Mouse (Mus musculus) CH12.LX (cell line): Measurements from ENCODE around the gene Ascl2. TPM values are rescaled to one million over a fixed set of nuclear protein-coding genes. Genes with fewer than 3 reads are reported as not detected.

Experiments
- DNase-seq: peaks from one replicate; pipeline ENCODE4 v3.0.0-alpha.2; 2013; ENCODE audit errors: extremely low read depth
- H3K27ac ChIP-seq: 2 replicates; pipeline ENCODE4 v1.5.1; 2012; ENCODE audit warnings: low read depth, mild to moderate bottlenecking, control low read depth, moderate library complexity; ENCODE audit not compliant: insufficient read depth
- H3K27me3 ChIP-seq: replicated peaks from 2 replicates; pipeline ENCODE3; 2012; ENCODE audit warnings: inconsistent platforms
- H3K36me3 ChIP-seq, 2 experiments: replicated peaks in 1 of 2; 2 replicates each; pipeline versions ENCODE3 to v1.6.1; 2012; ENCODE audit warnings: inconsistent platforms in 1 of 2, low read length in 1 of 2, mild to moderate bottlenecking in 1 of 2, mixed read lengths in 1 of 2, moderate library complexity in 1 of 2; ENCODE audit not compliant: control insufficient read depth in 1 of 2, insufficient read depth in 1 of 2
- H3K4me1 ChIP-seq, 2 experiments: 2 replicates each; pipeline ENCODE4 v1.6.1; 2012; ENCODE audit warnings: inconsistent platforms in 1 of 2, moderate library complexity in 1 of 2; ENCODE audit not compliant: insufficient read depth in 2 of 2, control insufficient read depth in 1 of 2
- H3K4me2 ChIP-seq: 2 replicates; pipeline ENCODE4 v1.6.1; 2012; ENCODE audit warnings: low read depth, mild to moderate bottlenecking, control low read depth; ENCODE audit not compliant: poor library complexity, insufficient read depth, severe bottlenecking
- H3K4me3 ChIP-seq, 3 experiments: fragments of 150-350 bp in 1 of 3; sonication (generic) in 1 of 3; replicated peaks in 1 of 3; 2 replicates each; pipeline versions ENCODE3 to v1.5.1; 2011 to 2012; ENCODE audit warnings: low read depth in 2 of 3, low read length in 2 of 3, mild to moderate bottlenecking in 2 of 3, moderate library complexity in 2 of 3, control low read depth in 1 of 3, improper control_type of control experiment in 1 of 3, inconsistent platforms in 1 of 3, mixed read lengths in 1 of 3; ENCODE audit not compliant: poor library complexity in 1 of 3
- H3K79me2 ChIP-seq: replicated peaks from 2 replicates; pipeline ENCODE4 v1.6.1; 2012; ENCODE audit warnings: mild to moderate bottlenecking, moderate library complexity; ENCODE audit not compliant: control insufficient read depth, poor library complexity, insufficient read depth, severe bottlenecking; ENCODE audit errors: extremely low read depth
- H3K9ac ChIP-seq: 2 replicates; pipeline ENCODE4 v1.6.1; 2012; ENCODE audit warnings: low read depth, mild to moderate bottlenecking, control low read depth, moderate library complexity; ENCODE audit not compliant: insufficient read depth
- H3K9me3 ChIP-seq: replicated peaks from 2 replicates; pipeline ENCODE3; 2012; ENCODE audit warnings: low read length, inconsistent platforms, mixed read lengths
- CHD1 ChIP-seq: IDR thresholded peaks from 2 replicates; pipeline ENCODE4 v1.6.1; 2012; ENCODE audit warnings: low read depth, low read length, improper control_type of control experiment, inconsistent platforms
- E2F4 ChIP-seq: IDR thresholded peaks from 2 replicates; pipeline ENCODE4 v1.6.1; 2011; ENCODE audit warnings: low read depth, low read length, improper control_type of control experiment; ENCODE audit not compliant: insufficient replicate concordance
- ELF1 ChIP-seq: IDR thresholded peaks from 2 replicates; pipeline ENCODE4 v1.6.1; 2014; ENCODE audit warnings: low read depth, mild to moderate bottlenecking, inconsistent platforms, low read length, improper control_type of control experiment
- EP300 ChIP-seq: IDR thresholded peaks from 2 replicates; pipeline ENCODE4 v1.6.1; 2011; ENCODE audit warnings: low read length, improper control_type of control experiment
- GABPA ChIP-seq: IDR thresholded peaks from 2 replicates; pipeline ENCODE4 v1.6.1; 2012; ENCODE audit warnings: low read depth, low read length, improper control_type of control experiment, inconsistent platforms; ENCODE audit not compliant: insufficient replicate concordance
- JUN ChIP-seq: IDR thresholded peaks from 2 replicates; pipeline ENCODE4 v1.6.1; 2011; ENCODE audit warnings: low read depth, mild to moderate bottlenecking, low read length, improper control_type of control experiment, moderate library complexity; ENCODE audit not compliant: insufficient read depth
- JUND ChIP-seq: conservative IDR thresholded peaks from 2 replicates; pipeline ENCODE4 v1.6.1; 2011; ENCODE audit warnings: low read depth, low read length, improper control_type of control experiment
- MAX ChIP-seq: IDR thresholded peaks from 2 replicates; pipeline ENCODE4 v1.6.1; 2011; ENCODE audit warnings: low read length, improper control_type of control experiment
- MXI1 ChIP-seq: IDR thresholded peaks from 2 replicates; pipeline ENCODE4 v1.6.1; 2011; ENCODE audit warnings: mild to moderate bottlenecking, low read depth, low read length, improper control_type of control experiment
- NRF1 ChIP-seq: IDR thresholded peaks from 2 replicates; pipeline ENCODE4 v1.6.1; 2014; ENCODE audit warnings: low read depth, mild to moderate bottlenecking, inconsistent platforms, low read length, improper control_type of control experiment, moderate library complexity
- PAX5 ChIP-seq: IDR thresholded peaks from 2 replicates; pipeline ENCODE4 v1.6.1; 2012; ENCODE audit warnings: low read length, inconsistent platforms, mixed read lengths
- POLR2AphosphoS2 ChIP-seq: IDR thresholded peaks from 2 replicates; pipeline ENCODE4 v1.6.1; 2011; ENCODE audit warnings: low read depth, low read length, improper control_type of control experiment
- RAD21 ChIP-seq: IDR thresholded peaks from 2 replicates; pipeline ENCODE4 v1.6.1; 2011; ENCODE audit warnings: low read depth, mild to moderate bottlenecking, low read length, improper control_type of control experiment, moderate library complexity
- SIN3A ChIP-seq: IDR thresholded peaks from 2 replicates; pipeline ENCODE4 v1.6.1; 2012; ENCODE audit warnings: low read length, improper control_type of control experiment, inconsistent platforms
- TBP ChIP-seq: conservative IDR thresholded peaks from 2 replicates; pipeline ENCODE4 v1.6.1; 2011; ENCODE audit warnings: low read depth, low read length, improper control_type of control experiment
- UBTF ChIP-seq: IDR thresholded peaks from 2 replicates; pipeline ENCODE4 v1.6.1; 2012; ENCODE audit warnings: low read depth, mild to moderate bottlenecking, inconsistent platforms, low read length, improper control_type of control experiment, moderate library complexity
- USF1 ChIP-seq: IDR thresholded peaks from 2 replicates; pipeline ENCODE4 v1.6.1; 2014; ENCODE audit warnings: low read depth, mild to moderate bottlenecking, inconsistent platforms, low read length, improper control_type of control experiment
- USF2 ChIP-seq: conservative IDR thresholded peaks from 2 replicates; pipeline ENCODE4 v1.6.1; 2011; ENCODE audit warnings: low read depth, low read length, improper control_type of control experiment
- ZC3H11A ChIP-seq: IDR thresholded peaks from 2 replicates; pipeline ENCODE4 v1.6.1; 2012; ENCODE audit warnings: low read depth, mild to moderate bottlenecking, inconsistent platforms, low read length, improper control_type of control experiment
- ZKSCAN1 ChIP-seq: IDR thresholded peaks from 2 replicates; pipeline ENCODE4 v1.6.1; 2012; ENCODE audit warnings: low read depth, inconsistent platforms, low read length, improper control_type of control experiment, borderline replicate concordance
- ZNF384 ChIP-seq: IDR thresholded peaks from 2 replicates; pipeline ENCODE4 v1.6.1; 2012; ENCODE audit warnings: low read depth, low read length, improper control_type of control experiment, inconsistent platforms
- dilution Hi-C: fragments of 300-500 bp; cut with MboI; formaldehyde crosslinking; loops from 2 replicates; pipeline ENCODE4 v1.14.3; 2020; ENCODE audit warnings: low sequenced_read_pairs; ENCODE audit not compliant: extremely low pct_unique_long_range_greater_than_20kb, extremely low pct_ligation_motif_present
- in situ Hi-C: fragments of 300-500 bp; cut with MboI; formaldehyde crosslinking; loops from 3 replicates; pipeline ENCODE4 v1.14.3; 2019; ENCODE audit warnings: low sequenced_read_pairs, low pct_ligation_motif_present, low pct_unique_long_range_greater_than_20kb, mixed read lengths
- polyA plus RNA-seq: library from polyadenylated mRNA; unstranded; fragments of >175 nt; gene quantifications from 2 replicates; pipeline ENCODE4 v1.2.1, GENCODE M21; 2012; ENCODE audit warnings: low read depth; ENCODE audit not compliant: insufficient read length
- total RNA-seq, 2 experiments: library from RNA; depleted of rRNA; stranded (reverse); fragments of 300-350 nt in 1 of 2; fragments of >200 nt in 1 of 2; gene quantifications; 2 replicates each; pipeline ENCODE4 v1.2.3; 2012 to 2014

Gene Ascl2
- total and polyA plus RNA-seq, 3 experiments: not detected

GRCm38 (mm10) chr7:143014862-143015659, 46.0 kb upstream of the Ascl2 start:
- Histone ChIP-seq H3K36me3 (peaks cover 3 to 61% of the 10 kb centered on the region in 2 experiments), H3K4me2 (no peak overlapping the region)
- TF ChIP-seq MAX (no peak), ELF1 (no peak)
- TF ChIP-seq, all 38 proteins: peak for 0
- Histone ChIP-seq H3K27me3 (no peaks in the 10 kb centered on the region), H3K27ac (no peak overlapping the region), H3K79me2 (no peaks in the 10 kb centered on the region), H3K4me1 (peaks cover 18 to 56% of the 10 kb centered on the region in 2 experiments), H3K4me3 (no peak overlapping the region), H3K9ac (no peak overlapping the region), H3K9me3 (no peaks in the 10 kb centered on the region)
- no peak for DNase-seq
- in situ Hi-C loops: loop anchor here (25.0 kb wide), 1 partner anchor 553 kb away; the partner anchor contains the start of gene Lsp1
- dilution Hi-C loops: no loop called here

DNA sequence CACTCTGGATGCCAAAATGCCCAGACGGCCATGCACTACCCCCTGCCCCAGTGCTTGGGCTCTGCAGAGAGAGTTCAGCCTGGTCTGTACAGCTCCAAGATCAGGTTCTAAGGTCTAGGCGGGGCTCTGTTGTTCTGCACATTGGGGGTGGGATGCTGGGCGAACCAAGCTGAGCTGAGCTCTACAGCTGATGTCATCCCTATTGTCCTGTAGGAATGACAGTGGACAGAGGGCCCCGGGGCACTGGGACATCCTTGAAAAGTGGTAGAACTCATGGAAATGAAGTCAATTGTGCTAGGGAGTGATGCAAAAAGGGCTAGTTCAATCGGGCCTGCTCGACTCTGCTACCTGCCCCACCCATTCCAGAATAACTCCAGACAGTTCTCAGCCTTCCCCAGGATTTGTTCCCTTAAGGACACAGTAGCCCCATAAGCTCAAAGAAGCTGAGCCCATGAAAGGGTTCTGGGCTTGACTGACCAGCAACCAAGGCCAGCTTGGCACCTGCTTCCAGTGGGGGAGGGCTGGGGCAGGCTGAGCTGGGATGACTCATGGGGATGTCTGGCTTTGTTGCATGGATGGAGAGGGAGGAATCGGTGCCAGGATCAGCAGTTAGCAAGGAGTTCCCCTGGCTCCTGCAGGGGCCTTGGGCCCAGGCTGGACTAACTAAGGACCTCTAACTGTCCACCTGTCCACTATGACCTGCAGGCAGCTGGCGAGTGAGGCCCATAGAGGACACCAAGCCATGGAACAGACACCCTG, 44.5 kb upstream of the Ascl2 start:
- H3K27ac ChIP-seq: no peak overlapping the region
- no peaks in the 10 kb centered on the region for H3K27me3 ChIP-seq
- H3K4me1 ChIP-seq: peaks cover 20 to 56% of the 10 kb centered on the region in 2 experiments
- H3K9ac ChIP-seq: no peak overlapping the region
- H3K9me3 ChIP-seq: no peaks in the 10 kb centered on the region
- DNase-seq: no peak
- in situ Hi-C loops: loop anchor here (25.0 kb wide), 1 partner anchor 551 kb away; the partner anchor contains the start of gene Lsp1
- no peak overlapping the region for H3K4me2 ChIP-seq
- TF ChIP-seq UBTF (no peak), SIN3A (no peak), MAX (no peak), JUN (no peak), RAD21 (no peak), USF2 (no peak), E2F4 (no peak), EP300 (no peak), CHD1 (no peak), ZKSCAN1 (no peak), ZNF384 (no peak), ZC3H11A (no peak), PAX5 (no peak), JUND (no peak), GABPA (no peak), MXI1 (no peak), NRF1 (no peak), TBP (no peak), POLR2AphosphoS2 (no peak), USF1 (no peak)
- TF ChIP-seq, all 38 proteins: peak for 0
- dilution Hi-C loops: no loop called here
- Histone ChIP-seq H3K79me2 (no peaks in the 10 kb centered on the region), H3K4me3 (no peak overlapping the region), H3K36me3 (peaks cover 0 to 56% of the 10 kb centered on the region in 2 experiments)
